Mouse (Mus musculus): ENCODE data around the gene Gm21983. TPM values are rescaled to one million over a fixed set of nuclear protein-coding genes. Genes with fewer than 3 reads are reported as not detected.

Gene Gm21983
- polyA plus RNA-seq, 1 experiment from 2014 or later: 0.59 TPM

DNA sequence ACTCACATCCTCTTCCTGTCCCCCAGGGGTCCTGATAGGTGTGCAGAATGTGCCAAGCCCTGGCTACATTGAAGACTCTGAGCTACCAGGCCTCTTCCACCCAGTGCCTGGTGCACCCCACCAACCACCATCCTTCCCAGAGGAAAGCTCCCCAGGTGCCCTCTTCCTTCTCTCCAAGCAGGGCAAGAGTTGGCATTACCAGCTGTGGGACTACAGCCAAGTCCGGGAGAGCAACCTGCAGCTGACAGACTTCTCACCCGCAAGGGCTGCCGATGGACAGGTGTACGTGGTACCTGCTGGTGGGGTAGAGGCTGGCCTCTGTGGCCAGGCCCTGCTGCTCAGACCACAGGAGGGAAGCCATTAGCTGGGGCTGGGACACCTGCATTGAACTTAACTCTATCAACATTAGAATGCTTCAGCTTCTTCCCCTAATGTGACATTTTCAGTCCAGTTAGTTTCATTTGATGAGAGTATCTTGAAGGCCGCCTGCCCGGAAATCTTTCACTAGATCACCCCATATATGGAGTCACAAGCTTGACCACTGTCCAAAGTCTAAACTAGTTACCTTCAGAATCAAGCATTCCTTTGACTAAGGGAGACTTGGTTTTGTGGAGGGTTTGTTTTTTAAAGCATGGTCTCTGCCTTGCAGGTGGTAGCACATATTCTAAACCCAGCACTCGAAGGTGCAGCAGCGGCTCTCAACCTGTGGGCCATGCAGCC, 23.0 kb upstream of the Gm21983 start:
- H3K4me3 ChIP-seq (replicated peaks): no peak overlapping the region
- no peak; the same call in 1 of the 2 replicates for ATAC-seq (ENCODE audit: insufficient read depth, low FRiP score, low read depth)
- no peaks in the 10 kb centered on the region for H3K4me1 ChIP-seq
- no peaks in the 10 kb centered on the region for H3K27me3 ChIP-seq (replicated peaks)
- H3K36me3 ChIP-seq: peaks cover 22% of the 10 kb centered on the region; the same call in 1 of the 2 replicates
- no peak overlapping the region for H3K27ac ChIP-seq
- no peaks in the 10 kb centered on the region for H3K9me3 ChIP-seq
- no peak overlapping the region for H3K4me2 ChIP-seq
- no peak overlapping the region for H3K9ac ChIP-seq
- WGBS: 94% methylated on average over 8 of the region's 8 CpGs

DNA sequence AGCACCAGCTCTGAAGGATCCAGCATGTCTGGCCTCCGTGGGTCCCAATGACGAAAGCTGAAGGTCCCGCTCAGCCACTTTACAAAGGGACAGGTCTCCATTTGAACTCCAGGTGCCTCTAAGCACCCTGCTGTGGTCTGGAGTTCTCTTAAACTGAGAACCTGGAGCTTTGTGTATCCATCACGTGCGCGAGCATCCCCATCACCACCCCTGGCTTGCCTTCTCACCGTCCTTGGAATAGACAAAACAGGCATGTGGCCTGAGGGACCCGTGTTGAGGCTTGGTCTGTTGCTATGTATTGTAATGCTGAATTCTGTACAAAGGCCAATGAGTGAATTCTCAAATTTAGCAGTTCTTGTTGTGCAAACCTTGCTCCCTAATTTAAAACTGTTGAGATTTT, 17.9 kb upstream of the Gm21983 start:
- Histone ChIP-seq H3K4me3 (replicated peaks) (no peak overlapping the region), H3K4me1 (peaks cover 12% of the 10 kb centered on the region; the same call in 1 of the 2 replicates), H3K27me3 (replicated peaks) (no peaks in the 10 kb centered on the region), H3K4me2 (no peak overlapping the region), H3K27ac (no peak overlapping the region), H3K9ac (no peak overlapping the region), H3K36me3 (peaks cover 19% of the 10 kb centered on the region; the same call in 1 of the 2 replicates), H3K9me3 (no peaks in the 10 kb centered on the region)
- no peak for ATAC-seq (ENCODE audit: insufficient read depth, low FRiP score, low read depth)
- 91% methylated on average over 8 of the region's 8 CpGs for WGBS

DNA sequence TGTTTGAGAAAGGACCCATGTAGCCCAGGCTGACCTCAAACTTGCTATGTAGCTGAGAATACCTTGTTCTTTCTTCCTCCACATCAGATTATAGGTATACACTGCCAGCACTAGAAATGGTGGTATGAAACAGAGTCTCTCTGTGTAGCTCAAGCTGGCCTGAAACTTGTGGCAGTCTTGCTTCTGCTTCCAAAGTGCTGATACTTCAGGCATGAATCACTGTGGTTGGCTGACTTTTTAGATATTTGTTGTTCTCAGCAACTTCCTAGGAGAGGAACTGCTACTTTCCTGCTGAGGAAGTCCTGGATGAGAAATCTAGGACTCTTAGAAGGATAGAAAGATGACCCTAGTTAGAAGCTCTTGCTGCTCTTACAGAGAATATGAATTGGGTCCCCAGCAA, 17.5 kb upstream of the Gm21983 start:
- Histone ChIP-seq H3K36me3 (peaks cover 23% of the 10 kb centered on the region; the same call in 1 of the 2 replicates), H3K9me3 (no peaks in the 10 kb centered on the region), H3K4me3 (replicated peaks) (no peak overlapping the region)

DNA sequence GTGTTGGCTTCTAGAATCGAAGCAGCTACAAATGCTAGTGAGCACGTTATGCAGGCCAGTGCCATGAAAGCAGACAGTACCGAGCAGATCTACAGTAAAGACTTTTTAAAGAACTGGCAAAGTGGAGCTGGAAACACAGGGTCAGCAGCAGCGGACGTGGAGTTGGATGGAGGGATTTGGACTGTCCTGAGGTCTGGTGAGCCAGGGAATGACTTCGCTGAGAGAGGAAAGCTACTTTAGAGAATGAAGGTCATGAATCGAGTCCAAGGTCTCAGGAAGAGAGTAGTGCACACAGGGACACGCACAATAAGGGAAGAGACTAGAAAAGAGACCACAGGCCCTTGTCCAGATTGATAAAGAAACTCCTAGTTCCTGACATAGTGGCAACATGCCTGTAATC, 16.7 kb upstream of the Gm21983 start:
- ATAC-seq (ENCODE audit: insufficient read depth, low FRiP score, low read depth): no peak
- Histone ChIP-seq H3K27ac (no peak overlapping the region; the same call in 1 of the 2 replicates), H3K27me3 (replicated peaks) (no peaks in the 10 kb centered on the region), H3K36me3 (peaks cover 27% of the 10 kb centered on the region; the same call in 1 of the 2 replicates), H3K9ac (no peak overlapping the region), H3K9me3 (no peaks in the 10 kb centered on the region), H3K4me3 (replicated peaks) (no peak overlapping the region), H3K4me1 (peaks cover 18% of the 10 kb centered on the region), H3K4me2 (no peak overlapping the region)
- 89% methylated on average over 8 of the region's 8 CpGs for WGBS

More for the DNA sequence above, 17.5 kb upstream of the Gm21983 start:
- peaks cover 17% of the 10 kb centered on the region for H3K4me1 ChIP-seq
- no peak for ATAC-seq (ENCODE audit: insufficient read depth, low FRiP score, low read depth)
- H3K27ac ChIP-seq: no peak overlapping the region
- no peak overlapping the region for H3K4me2 ChIP-seq
- H3K9ac ChIP-seq: no peak overlapping the region
- H3K27me3 ChIP-seq (replicated peaks): no peaks in the 10 kb centered on the region

DNA sequence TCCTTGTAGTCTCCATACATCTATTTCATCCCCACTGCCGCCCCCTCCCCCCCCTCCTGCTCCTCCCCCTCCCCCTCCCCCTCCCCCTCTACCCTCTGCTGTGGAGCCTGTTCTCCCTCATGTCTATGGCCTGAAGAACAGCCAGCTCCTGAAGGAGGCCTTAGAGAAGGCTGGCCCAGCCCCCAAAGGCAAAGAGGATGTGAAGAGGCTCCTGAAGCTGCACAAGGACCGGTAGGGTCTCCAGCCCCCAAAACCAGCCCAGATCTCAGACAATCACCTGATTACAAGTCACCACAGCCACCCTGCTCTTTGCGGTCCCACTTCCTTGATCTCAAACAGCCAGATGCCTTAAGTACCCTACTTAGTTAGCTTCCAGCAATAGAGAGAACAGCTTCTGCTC, 16.2 kb upstream of the Gm21983 start:
- no peak overlapping the region for H3K9ac ChIP-seq
- no peak overlapping the region for H3K27ac ChIP-seq
- peaks cover 18% of the 10 kb centered on the region for H3K4me1 ChIP-seq
- WGBS: 77% methylated on average over 3 of the region's 3 CpGs
- H3K27me3 ChIP-seq (replicated peaks): no peaks in the 10 kb centered on the region
- no peaks in the 10 kb centered on the region for H3K9me3 ChIP-seq
- no peak for ATAC-seq (ENCODE audit: insufficient read depth, low FRiP score, low read depth)
- H3K4me2 ChIP-seq: no peak overlapping the region
- H3K36me3 ChIP-seq: peaks cover 27% of the 10 kb centered on the region
- no peak overlapping the region for H3K4me3 ChIP-seq (replicated peaks)

DNA sequence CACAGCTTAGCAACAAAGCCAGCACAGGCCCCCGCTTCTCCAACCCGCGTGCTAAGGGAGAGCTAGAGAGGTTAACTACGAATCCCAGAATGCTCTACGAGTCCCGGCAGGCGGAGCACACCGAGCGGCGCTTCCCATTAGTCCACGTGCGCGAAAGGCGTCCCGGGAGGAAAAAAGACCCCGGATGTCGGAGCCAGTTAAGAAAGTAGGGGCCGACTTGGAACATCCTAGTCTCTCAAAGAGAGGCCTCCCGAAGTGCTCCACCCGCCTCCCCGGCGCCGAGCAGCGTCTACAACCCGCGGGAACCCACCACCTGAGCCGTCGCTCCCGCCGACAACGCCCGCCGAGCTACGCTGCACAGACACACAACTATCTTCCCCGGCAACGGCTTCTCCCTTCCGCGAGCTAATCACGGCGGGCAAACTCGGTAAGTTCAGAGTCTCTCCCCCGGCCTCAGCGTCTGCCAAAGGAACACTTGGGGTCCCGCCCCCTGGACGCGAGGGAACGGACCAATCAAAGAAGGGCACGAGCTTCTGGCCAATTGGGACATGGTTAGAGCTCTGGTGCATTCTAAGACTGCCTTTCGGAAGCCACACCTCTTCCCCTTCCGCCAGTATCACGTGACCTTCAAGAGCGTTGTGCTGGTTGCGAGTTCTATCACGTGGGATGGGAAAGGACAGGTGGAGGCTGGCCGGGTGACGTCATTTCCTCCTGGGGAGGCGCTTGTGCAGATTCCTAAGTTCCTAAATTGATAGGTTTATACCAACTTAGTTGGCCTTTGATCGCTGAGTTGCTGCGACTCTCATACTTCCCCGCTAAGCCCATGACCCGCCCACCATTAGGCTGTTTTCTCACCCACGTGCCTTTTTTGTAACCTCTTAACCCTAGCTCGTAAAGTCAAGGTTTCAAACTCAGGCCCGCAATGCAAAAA, 15.1 kb upstream of the Gm21983 start, which contains the start of the genes BC024978 and Snrpa:
Gene BC024978, plus strand, starts transcription at position 101 of the 931 bp plus-strand sequence.
Gene Snrpa, minus strand, starts transcription at position 591 of the 931 bp plus-strand sequence.
- Histone ChIP-seq H3K4me1 (peaks cover 18% of the 10 kb centered on the region), H3K9ac (peak within 1 kb of the TSS; percentile 95), H3K36me3 (peaks cover 34% of the 10 kb centered on the region), H3K4me3 (replicated peaks) (peak within 1 kb of the TSS; percentile 96), H3K4me2 (peak within 1 kb of the TSS; percentile 75), H3K27me3 (replicated peaks) (no peaks in the 10 kb centered on the region), H3K9me3 (no peaks in the 10 kb centered on the region), H3K27ac (peak within 1 kb of the TSS; percentile 100)
- ATAC-seq (ENCODE audit: insufficient read depth, low FRiP score, low read depth): peak; percentile 98
- WGBS: 1% methylated on average over 64 of the region's 64 CpGs

DNA sequence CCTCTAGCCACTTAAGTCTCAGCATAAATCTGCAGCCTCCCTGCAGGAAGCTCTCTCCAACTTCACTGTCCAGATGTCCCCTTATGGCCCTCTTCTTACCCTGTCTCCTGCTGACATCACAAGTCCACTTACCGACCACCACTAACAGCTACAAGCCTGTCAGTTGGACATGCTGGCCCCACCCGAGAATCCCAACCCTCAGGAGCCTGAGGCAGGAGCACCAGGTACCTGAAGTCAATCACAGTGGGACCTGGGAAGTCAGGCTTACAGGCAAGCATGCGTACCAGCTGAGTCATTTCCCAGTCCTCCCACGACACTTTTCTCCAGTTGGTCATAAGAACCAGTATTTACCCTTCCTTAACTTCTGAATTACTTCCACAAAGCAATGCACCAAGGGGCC, 12.8 kb upstream of the Gm21983 start:
- H3K27me3 ChIP-seq (replicated peaks): no peaks in the 10 kb centered on the region
- H3K4me1 ChIP-seq: peaks cover 18% of the 10 kb centered on the region
- 69% methylated on average over 4 of the region's 4 CpGs for WGBS
- no peaks in the 10 kb centered on the region for H3K9me3 ChIP-seq
- H3K27ac ChIP-seq: no peak overlapping the region
- peak overlapping the region; percentile 19 for H3K4me2 ChIP-seq
- H3K9ac ChIP-seq: no peak overlapping the region
- ATAC-seq (ENCODE audit: insufficient read depth, low FRiP score, low read depth): no peak
- peaks cover 54% of the 10 kb centered on the region for H3K36me3 ChIP-seq
- no peak overlapping the region for H3K4me3 ChIP-seq (replicated peaks)

DNA sequence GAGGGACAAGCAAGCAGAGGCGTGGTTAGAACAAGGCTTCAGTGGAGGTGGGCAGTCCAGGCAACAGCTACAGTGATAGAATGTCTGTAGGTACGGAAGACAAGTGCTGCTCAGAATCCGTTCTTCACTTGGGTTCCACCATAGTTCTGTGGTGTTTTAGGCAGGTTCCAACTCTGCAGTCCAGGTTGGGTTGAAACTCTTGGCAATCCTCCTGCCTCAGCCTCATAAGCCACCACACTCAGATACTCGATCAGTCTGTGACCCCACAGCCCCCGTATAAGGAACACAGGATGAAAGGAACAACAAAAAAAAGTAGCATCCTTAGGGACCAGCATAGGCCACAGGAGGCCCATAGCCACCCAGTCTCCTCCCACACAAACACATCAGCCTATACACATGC, 11.5 kb upstream of the Gm21983 start:
- Histone ChIP-seq H3K36me3 (peaks cover 63% of the 10 kb centered on the region), H3K4me3 (replicated peaks) (no peak overlapping the region), H3K27ac (no peak overlapping the region), H3K27me3 (replicated peaks) (no peaks in the 10 kb centered on the region), H3K9ac (no peak overlapping the region), H3K9me3 (no peaks in the 10 kb centered on the region), H3K4me2 (no peak overlapping the region), H3K4me1 (peaks cover 18% of the 10 kb centered on the region)
- no peak for ATAC-seq (ENCODE audit: insufficient read depth, low FRiP score, low read depth)
- 92% methylated on average over 5 of the region's 5 CpGs for WGBS

DNA sequence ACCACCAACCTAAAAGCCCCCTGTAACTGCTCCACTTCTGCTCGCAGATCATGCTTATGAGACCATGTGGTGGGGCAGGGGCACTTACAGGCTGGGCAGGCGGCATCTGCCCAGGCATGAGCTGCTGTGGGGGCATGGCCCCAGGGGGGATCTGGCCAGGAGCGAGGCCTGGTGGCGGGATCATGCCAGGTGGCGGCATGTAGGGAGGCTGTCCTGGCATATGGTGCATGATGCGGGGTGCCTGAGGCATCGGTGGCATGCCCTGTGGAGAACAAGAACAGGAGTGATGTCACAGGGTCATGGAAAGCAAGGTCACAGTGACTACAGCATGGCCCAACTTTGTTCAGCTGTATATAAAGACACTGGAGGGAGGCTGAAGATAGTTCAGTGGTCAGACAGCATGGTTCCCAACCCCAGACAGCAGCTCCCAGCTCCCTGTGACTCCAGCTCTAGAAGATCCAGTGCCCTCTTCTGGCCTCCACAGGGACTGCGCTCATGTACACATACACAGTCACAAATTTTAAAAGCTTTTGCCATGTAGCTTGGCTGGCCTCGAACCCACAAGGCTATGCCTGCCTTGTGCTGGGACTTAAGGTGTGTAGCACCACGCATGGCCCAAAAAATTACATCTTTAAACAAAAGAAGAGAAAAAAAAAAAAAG, 8.5 kb upstream of the Gm21983 start:
- no peak for ATAC-seq (ENCODE audit: insufficient read depth, low FRiP score, low read depth)
- peaks cover 83% of the 10 kb centered on the region for H3K36me3 ChIP-seq
- no peak overlapping the region for H3K4me3 ChIP-seq (replicated peaks)
- H3K9me3 ChIP-seq: no peaks in the 10 kb centered on the region
- H3K9ac ChIP-seq: no peak overlapping the region
- H3K27me3 ChIP-seq (replicated peaks): no peaks in the 10 kb centered on the region
- 95% methylated on average over 10 of the region's 10 CpGs for WGBS
- no peak overlapping the region for H3K4me2 ChIP-seq
- H3K27ac ChIP-seq: no peak overlapping the region
- H3K4me1 ChIP-seq: peaks cover 10% of the 10 kb centered on the region; the same call in 1 of the 2 replicates

DNA sequence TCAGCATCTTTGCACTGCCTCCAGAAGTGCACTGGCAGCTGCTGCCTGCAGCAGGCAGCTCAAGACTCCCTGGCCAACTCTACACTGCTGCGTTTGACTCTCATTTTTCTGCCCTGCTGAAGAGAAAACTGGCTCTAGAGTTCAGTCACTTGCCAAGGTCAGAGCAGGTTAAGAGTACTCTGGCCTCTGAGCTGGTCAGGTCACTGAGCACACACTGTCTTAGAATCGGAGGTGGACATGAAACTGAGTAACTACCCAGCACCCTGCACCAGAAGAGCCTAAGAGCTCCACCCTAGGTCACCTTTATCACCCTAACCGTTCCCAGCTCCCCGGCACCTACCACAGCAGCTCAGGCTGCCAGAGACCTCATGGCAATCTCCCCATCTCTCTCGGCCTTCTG, 5.1 kb upstream of the Gm21983 start:
- peaks cover 64% of the 10 kb centered on the region for H3K36me3 ChIP-seq
- no peaks in the 10 kb centered on the region for H3K9me3 ChIP-seq
- no peak overlapping the region for H3K27ac ChIP-seq
- H3K4me3 ChIP-seq (replicated peaks): no peak overlapping the region
- no peak overlapping the region for H3K9ac ChIP-seq
- WGBS: 89% methylated on average over 5 of the region's 5 CpGs
- H3K4me2 ChIP-seq: no peak overlapping the region
- H3K27me3 ChIP-seq (replicated peaks): no peaks in the 10 kb centered on the region
- no peak for ATAC-seq (ENCODE audit: insufficient read depth, low FRiP score, low read depth)
- H3K4me1 ChIP-seq: no peaks in the 10 kb centered on the region

DNA sequence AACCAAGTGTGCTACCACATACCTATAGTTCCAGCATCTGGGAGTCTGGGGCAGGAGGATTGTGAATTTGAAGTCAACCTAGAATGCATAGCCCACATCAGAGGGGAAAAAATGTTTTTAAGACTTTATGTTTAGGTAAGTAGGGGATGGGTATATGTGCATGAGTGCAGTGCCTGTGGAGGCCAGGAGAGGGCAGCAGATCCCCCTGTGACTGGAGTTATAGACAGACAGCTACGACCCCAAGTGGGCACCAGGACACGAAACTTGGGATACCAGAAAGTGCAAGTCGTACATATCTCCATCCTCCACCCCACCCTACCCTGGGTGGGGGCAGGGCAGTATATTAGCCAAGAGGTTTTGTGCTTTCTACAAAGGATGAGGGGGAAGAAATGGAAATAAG, 4.1 kb upstream of the Gm21983 start:
- Histone ChIP-seq H3K27ac (no peak overlapping the region), H3K4me2 (no peak overlapping the region), H3K9ac (no peak overlapping the region), H3K36me3 (peaks cover 54% of the 10 kb centered on the region), H3K27me3 (replicated peaks) (no peaks in the 10 kb centered on the region), H3K4me3 (replicated peaks) (no peak overlapping the region), H3K9me3 (no peaks in the 10 kb centered on the region), H3K4me1 (no peaks in the 10 kb centered on the region)
- no peak for ATAC-seq (ENCODE audit: insufficient read depth, low FRiP score, low read depth)
- WGBS: 55% methylated on average over 3 of the region's 3 CpGs

Measured in stomach, embryonic 15.5 days (tissue).